Mouse (Mus musculus): ENCODE results near the gene Olfr282. TPM values are rescaled to one million over a fixed set of nuclear protein-coding genes. Genes with fewer than 3 reads are reported as not detected.

The Olfr282 gene
- polyA plus RNA-seq, 1 experiment from 2014 or later: not detected

Other genes starting within 250 kb of the Olfr282 start
- gene Olfr288, start 235.7 kb upstream of the Olfr282 start, polyA plus RNA-seq (2014; fragmentation: Nextera tagmentation; extraction: Ambion mirVana): not detected in 2 replicates
- not detected in 2 replicates for gene Gm44579, start 210.2 kb upstream of the Olfr282 start, polyA plus RNA-seq (2014; fragmentation: Nextera tagmentation; extraction: Ambion mirVana)
- not detected in 2 replicates for gene Olfr287, start 210.2 kb upstream of the Olfr282 start, polyA plus RNA-seq (2014; fragmentation: Nextera tagmentation; extraction: Ambion mirVana)
- not detected in 2 replicates for gene Olfr286, start 196.8 kb upstream of the Olfr282 start, polyA plus RNA-seq (2014; fragmentation: Nextera tagmentation; extraction: Ambion mirVana)
- not detected in 2 replicates for gene H1fnt, start 173.9 kb upstream of the Olfr282 start, polyA plus RNA-seq (2014; fragmentation: Nextera tagmentation; extraction: Ambion mirVana)
- 1.5 and 1.6 TPM in 2 replicates for gene Zfp641, start 135.1 kb upstream of the Olfr282 start, polyA plus RNA-seq (2014; fragmentation: Nextera tagmentation; extraction: Ambion mirVana)
- gene Olfr285, start 113.9 kb upstream of the Olfr282 start, polyA plus RNA-seq (2014; fragmentation: Nextera tagmentation; extraction: Ambion mirVana): not detected in 2 replicates
- not detected in 2 replicates for gene Olfr284, start 90.2 kb upstream of the Olfr282 start, polyA plus RNA-seq (2014; fragmentation: Nextera tagmentation; extraction: Ambion mirVana)
- not detected in 2 replicates for gene Olfr283, start 50.3 kb upstream of the Olfr282 start, polyA plus RNA-seq (2014; fragmentation: Nextera tagmentation; extraction: Ambion mirVana)
- gene Olfr281, start 21.4 kb downstream of the Olfr282 start, polyA plus RNA-seq (2014; fragmentation: Nextera tagmentation; extraction: Ambion mirVana): not detected in 2 replicates
- gene OR5BS1P, start 38.7 kb downstream of the Olfr282 start, polyA plus RNA-seq (2014; fragmentation: Nextera tagmentation; extraction: Ambion mirVana): not detected in 2 replicates
- 0.27 TPM in 1 of 2 replicates, not detected in the other for gene Lalba, start 51.5 kb downstream of the Olfr282 start, polyA plus RNA-seq (2014; fragmentation: Nextera tagmentation; extraction: Ambion mirVana)
- gene Olfr279, start 61.2 kb downstream of the Olfr282 start, polyA plus RNA-seq (2014; fragmentation: Nextera tagmentation; extraction: Ambion mirVana): not detected in 2 replicates
- gene Kansl2, start 103.0 kb downstream of the Olfr282 start, polyA plus RNA-seq (2014; fragmentation: Nextera tagmentation; extraction: Ambion mirVana): 69.0 and 74.1 TPM in 2 replicates
- gene Ccnt1, start 139.7 kb downstream of the Olfr282 start, polyA plus RNA-seq (2014; fragmentation: Nextera tagmentation; extraction: Ambion mirVana): 34.0 and 39.2 TPM in 2 replicates
- 0.53 and 0.66 TPM in 2 replicates for gene 4930415O20Rik, start 139.8 kb downstream of the Olfr282 start, polyA plus RNA-seq (2014; fragmentation: Nextera tagmentation; extraction: Ambion mirVana)
- 35.2 and 43.7 TPM in 2 replicates for gene Adcy6, start 178.9 kb downstream of the Olfr282 start, polyA plus RNA-seq (2014; fragmentation: Nextera tagmentation; extraction: Ambion mirVana)
- gene Cacnb3, start 199.6 kb downstream of the Olfr282 start, polyA plus RNA-seq (2014; fragmentation: Nextera tagmentation; extraction: Ambion mirVana): 6.1 and 6.6 TPM in 2 replicates
- 16.9 and 18.2 TPM in 2 replicates for gene Ddx23, start 231.7 kb downstream of the Olfr282 start, polyA plus RNA-seq (2014; fragmentation: Nextera tagmentation; extraction: Ambion mirVana)
- 0.61 and 1.3 TPM in 2 replicates for gene Rnd1, start 246.2 kb downstream of the Olfr282 start, polyA plus RNA-seq (2014; fragmentation: Nextera tagmentation; extraction: Ambion mirVana)